Mouse (Mus musculus): Measurements from ENCODE around the gene Acvr1. TPM values are rescaled to one million over a fixed set of nuclear protein-coding genes. Genes with fewer than 3 reads are reported as not detected.

The Acvr1 gene
- polyA plus RNA-seq, 1 experiment from 2014 or later, result 7.0 TPM

DNA sequence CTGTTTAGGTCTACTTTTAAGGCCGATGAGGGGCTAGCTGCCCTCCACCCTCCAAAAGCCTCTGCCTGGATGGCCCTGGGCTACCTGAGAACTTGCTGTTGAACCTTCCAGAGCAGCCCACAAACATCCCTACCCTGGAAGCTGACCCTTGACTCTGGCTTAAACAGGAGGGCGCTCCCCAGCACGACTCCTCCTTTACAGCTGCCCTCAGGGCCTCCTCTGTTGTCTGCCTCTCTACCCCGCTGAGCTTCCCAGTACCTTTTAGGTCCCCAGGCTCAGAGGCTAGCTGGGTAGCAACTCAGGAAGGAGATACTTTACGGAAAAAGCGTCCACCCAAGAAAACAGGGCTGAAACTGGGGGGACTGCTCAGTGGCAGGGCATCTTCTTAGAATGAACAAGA, 15.1 kb downstream of the Acvr1 start:
- no peak overlapping the region for H3K9ac ChIP-seq
- 52% methylated on average over 6 of the region's 6 CpGs for WGBS

DNA sequence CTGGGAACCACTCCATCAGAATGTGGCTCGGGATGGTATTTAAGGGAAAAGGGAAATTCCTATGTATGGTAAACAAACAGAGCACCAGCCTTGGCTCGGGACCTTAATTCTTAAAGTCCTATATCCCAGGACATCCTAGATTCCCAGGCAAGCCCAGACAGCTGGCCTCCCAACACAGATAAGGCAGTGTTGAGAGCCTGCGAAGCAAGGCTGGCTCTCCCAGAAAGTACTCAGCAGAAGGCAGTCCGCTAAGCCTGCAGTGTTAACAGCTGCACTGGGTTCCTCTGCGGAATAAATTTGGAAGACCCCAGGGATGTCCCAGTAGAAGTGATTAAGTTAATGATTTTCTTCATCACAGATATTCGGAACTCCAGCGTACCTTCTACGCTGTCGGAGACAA, 16.5 kb downstream of the Acvr1 start:
- 52% methylated on average over 9 of the region's 9 CpGs for WGBS
- Histone ChIP-seq H3K4me1 (peaks cover 12% of the 10 kb centered on the region; the same call in 1 of the 2 replicates), H3K36me3 (no peaks in the 10 kb centered on the region)

More for the DNA sequence above, 15.1 kb downstream of the Acvr1 start:
- Histone ChIP-seq H3K4me2 (no peak overlapping the region), H3K4me1 (peaks cover 12% of the 10 kb centered on the region; the same call in 1 of the 2 replicates), H3K27me3 (replicated peaks) (no peaks in the 10 kb centered on the region), H3K4me3 (replicated peaks) (no peak overlapping the region), H3K36me3 (no peaks in the 10 kb centered on the region), H3K27ac (no peak overlapping the region), H3K9me3 (no peaks in the 10 kb centered on the region)
- ATAC-seq (ENCODE audit: insufficient read depth, low FRiP score, low read depth), result no peak

DNA sequence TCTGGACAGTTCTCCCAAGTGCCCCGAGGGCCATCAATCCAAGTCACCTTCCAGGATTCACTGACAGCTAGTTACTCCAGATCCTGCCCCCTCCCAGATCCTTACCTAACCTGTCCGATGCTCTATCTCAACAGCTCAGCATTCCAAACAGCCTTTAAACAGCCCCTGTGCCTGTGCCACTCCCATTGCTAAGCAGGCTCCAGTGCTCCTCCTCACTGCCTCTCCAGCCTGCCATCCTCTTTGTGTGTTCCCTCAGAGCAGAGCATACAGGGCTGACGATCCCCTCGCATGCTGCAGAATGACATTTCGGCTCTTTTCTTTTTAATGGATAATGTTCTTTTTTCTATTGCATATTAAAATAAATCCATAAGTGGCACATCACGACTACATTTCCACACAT, 17.0 kb downstream of the Acvr1 start:
- H3K4me2 ChIP-seq, result no peak overlapping the region
- 50% methylated on average over 6 of the region's 6 CpGs for WGBS
- H3K27me3 ChIP-seq (replicated peaks), result no peaks in the 10 kb centered on the region
- no peak overlapping the region for H3K9ac ChIP-seq
- H3K4me3 ChIP-seq (replicated peaks), result no peak overlapping the region
- H3K36me3 ChIP-seq, result no peaks in the 10 kb centered on the region
- H3K27ac ChIP-seq, result no peak overlapping the region
- no peak for ATAC-seq (ENCODE audit: insufficient read depth, low FRiP score, low read depth)
- H3K4me1 ChIP-seq, result peaks cover 12% of the 10 kb centered on the region; the same call in 1 of the 2 replicates
- H3K9me3 ChIP-seq, result no peaks in the 10 kb centered on the region

More for the DNA sequence above, 16.5 kb downstream of the Acvr1 start:
- H3K4me2 ChIP-seq, result no peak overlapping the region
- H3K4me3 ChIP-seq (replicated peaks), result no peak overlapping the region
- H3K27ac ChIP-seq, result no peak overlapping the region
- no peak overlapping the region for H3K9ac ChIP-seq
- no peaks in the 10 kb centered on the region for H3K9me3 ChIP-seq
- ATAC-seq (ENCODE audit: insufficient read depth, low FRiP score, low read depth), result no peak
- no peaks in the 10 kb centered on the region for H3K27me3 ChIP-seq (replicated peaks)

DNA sequence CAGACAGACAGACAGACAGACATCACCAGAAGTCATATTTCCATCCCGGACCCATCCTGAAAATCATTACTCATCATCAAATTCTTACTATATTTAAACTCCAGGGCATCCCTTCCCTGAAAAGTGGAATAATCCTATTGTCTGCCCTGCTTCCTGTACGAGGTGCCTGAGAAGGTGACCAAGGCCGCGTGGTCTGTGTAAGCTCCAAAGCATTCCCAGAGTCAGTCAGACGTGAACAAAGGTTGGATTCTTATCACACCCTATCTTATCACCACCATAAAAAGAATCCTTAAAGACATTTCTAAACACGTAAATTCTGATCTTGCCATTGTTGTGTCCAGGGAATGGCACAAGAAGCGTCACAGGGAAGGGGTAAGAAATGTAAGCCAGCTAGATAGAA, 18.0 kb downstream of the Acvr1 start:
- H3K4me2 ChIP-seq, result no peak overlapping the region
- 60% methylated on average over 7 of the region's 7 CpGs for WGBS
- H3K36me3 ChIP-seq, result no peaks in the 10 kb centered on the region
- no peak; the same call in 1 of the 2 replicates for ATAC-seq (ENCODE audit: insufficient read depth, low FRiP score, low read depth)
- H3K4me3 ChIP-seq (replicated peaks), result no peak overlapping the region
- no peaks in the 10 kb centered on the region for H3K9me3 ChIP-seq
- H3K27me3 ChIP-seq (replicated peaks), result no peaks in the 10 kb centered on the region
- peaks cover 8% of the 10 kb centered on the region; the same call in 1 of the 2 replicates for H3K4me1 ChIP-seq
- H3K27ac ChIP-seq, result no peak overlapping the region
- no peak overlapping the region for H3K9ac ChIP-seq

DNA sequence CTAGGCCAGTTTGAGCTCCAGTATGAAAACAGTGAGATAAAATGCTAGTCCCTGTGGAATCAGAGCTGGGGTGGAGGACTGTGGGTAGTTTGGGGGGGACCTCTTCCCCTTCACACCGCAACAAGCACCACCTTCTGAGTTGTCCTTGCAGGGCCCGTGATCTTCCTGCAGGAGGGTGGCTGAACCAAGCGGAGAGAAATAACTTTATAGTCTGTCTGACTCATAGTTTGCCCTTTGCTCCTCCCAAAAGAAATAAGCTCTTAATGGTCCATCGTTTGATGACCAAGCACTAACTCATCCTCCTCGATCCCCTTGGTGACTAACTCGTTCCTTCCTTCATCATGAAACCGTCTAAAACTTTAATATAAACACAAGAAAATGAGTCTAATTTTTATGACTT, 20.7 kb downstream of the Acvr1 start:
- H3K9me3 ChIP-seq, result no peaks in the 10 kb centered on the region
- no peak for ATAC-seq (ENCODE audit: insufficient read depth, low FRiP score, low read depth)
- 76% methylated on average over 7 of the region's 7 CpGs for WGBS

DNA sequence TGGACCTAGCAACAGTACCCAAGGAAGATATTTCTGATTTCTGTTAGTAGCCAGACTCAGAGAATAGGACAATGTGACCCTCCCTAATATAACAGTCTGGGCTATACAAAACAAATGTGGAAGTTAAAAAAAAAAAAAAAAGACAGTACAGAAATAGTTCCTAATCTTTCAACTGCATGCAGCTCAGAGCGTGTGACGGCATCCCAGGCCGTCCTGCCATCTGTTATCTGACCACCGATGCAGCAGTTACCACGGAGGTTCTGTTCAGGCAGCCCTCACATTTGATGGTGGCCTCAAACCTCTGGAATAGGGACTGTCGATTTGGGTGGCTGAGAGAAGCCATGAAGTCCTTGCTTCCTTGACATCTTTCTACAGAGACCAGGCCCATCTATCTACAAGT, 22.6 kb downstream of the Acvr1 start:
- Histone ChIP-seq H3K9ac (no peak overlapping the region), H3K27ac (no peak overlapping the region), H3K27me3 (replicated peaks) (no peaks in the 10 kb centered on the region), H3K4me1 (peaks cover under 1% of the 10 kb centered on the region; the same call in 1 of the 2 replicates), H3K4me3 (replicated peaks) (no peak overlapping the region), H3K36me3 (no peaks in the 10 kb centered on the region), H3K4me2 (no peak overlapping the region), H3K9me3 (no peaks in the 10 kb centered on the region)
- no peak for ATAC-seq (ENCODE audit: insufficient read depth, low FRiP score, low read depth)
- 76% methylated on average over 6 of the region's 6 CpGs for WGBS

More for the DNA sequence above, 20.7 kb downstream of the Acvr1 start:
- H3K36me3 ChIP-seq, result no peaks in the 10 kb centered on the region
- no peak overlapping the region for H3K4me3 ChIP-seq (replicated peaks)
- no peak overlapping the region for H3K27ac ChIP-seq
- H3K4me2 ChIP-seq, result no peak overlapping the region
- no peak overlapping the region for H3K9ac ChIP-seq
- H3K27me3 ChIP-seq (replicated peaks), result no peaks in the 10 kb centered on the region
- peaks cover 5% of the 10 kb centered on the region; the same call in 1 of the 2 replicates for H3K4me1 ChIP-seq

DNA sequence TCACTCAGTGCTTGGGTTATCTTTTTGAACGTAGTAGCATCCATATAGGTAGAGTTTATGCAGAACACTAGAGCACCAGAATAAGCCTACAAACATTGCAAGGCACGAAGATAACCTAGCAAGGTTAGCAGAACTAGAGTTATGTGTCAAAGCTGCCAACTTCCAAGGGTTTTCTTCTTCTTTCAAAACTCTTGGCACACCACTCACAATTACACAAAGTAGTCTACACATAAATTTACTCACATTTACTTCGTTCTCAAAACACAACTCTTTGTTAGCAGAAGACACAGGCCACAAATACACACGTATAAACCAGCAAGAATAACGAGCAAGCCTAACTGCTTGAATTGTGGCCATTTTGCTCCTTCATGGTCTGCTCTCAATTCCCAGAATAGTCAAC, 23.7 kb downstream of the Acvr1 start:
- H3K27me3 ChIP-seq (replicated peaks), result no peaks in the 10 kb centered on the region
- peaks cover 2% of the 10 kb centered on the region; the same call in 1 of the 2 replicates for H3K4me1 ChIP-seq
- WGBS, result 90% methylated on average over 5 of the region's 5 CpGs
- no peak overlapping the region for H3K27ac ChIP-seq
- H3K4me3 ChIP-seq (replicated peaks), result no peak overlapping the region
- ATAC-seq (ENCODE audit: insufficient read depth, low FRiP score, low read depth), result no peak
- no peaks in the 10 kb centered on the region for H3K9me3 ChIP-seq
- H3K4me2 ChIP-seq, result no peak overlapping the region
- H3K36me3 ChIP-seq, result no peaks in the 10 kb centered on the region
- no peak overlapping the region for H3K9ac ChIP-seq

DNA sequence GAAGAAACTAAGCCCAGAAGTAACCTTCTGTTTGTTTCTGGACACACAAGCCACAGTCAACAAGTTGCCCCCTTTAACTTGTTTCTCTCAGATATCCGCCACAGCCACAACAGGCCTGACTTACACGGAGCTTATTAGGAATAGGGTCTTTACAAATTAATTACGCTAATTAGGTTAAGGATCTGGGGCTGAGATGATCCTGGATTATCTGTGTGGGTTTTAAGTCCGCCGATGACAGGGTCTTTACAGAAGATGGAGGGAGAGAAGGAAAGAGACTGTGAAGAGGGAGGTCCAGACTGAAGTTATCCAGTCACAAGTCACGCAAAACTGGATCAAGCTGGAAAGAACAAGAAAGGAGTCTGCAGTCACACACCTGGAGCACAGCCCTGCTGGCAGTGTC, 28.8 kb downstream of the Acvr1 start:
- Histone ChIP-seq H3K27me3 (replicated peaks) (no peaks in the 10 kb centered on the region), H3K4me2 (no peak overlapping the region), H3K27ac (no peak overlapping the region), H3K9me3 (no peaks in the 10 kb centered on the region), H3K4me3 (replicated peaks) (no peak overlapping the region), H3K4me1 (peaks cover 20% of the 10 kb centered on the region), H3K36me3 (no peaks in the 10 kb centered on the region), H3K9ac (no peak overlapping the region)
- ATAC-seq (ENCODE audit: insufficient read depth, low FRiP score, low read depth), result no peak
- 90% methylated on average over 6 of the region's 6 CpGs for WGBS

DNA sequence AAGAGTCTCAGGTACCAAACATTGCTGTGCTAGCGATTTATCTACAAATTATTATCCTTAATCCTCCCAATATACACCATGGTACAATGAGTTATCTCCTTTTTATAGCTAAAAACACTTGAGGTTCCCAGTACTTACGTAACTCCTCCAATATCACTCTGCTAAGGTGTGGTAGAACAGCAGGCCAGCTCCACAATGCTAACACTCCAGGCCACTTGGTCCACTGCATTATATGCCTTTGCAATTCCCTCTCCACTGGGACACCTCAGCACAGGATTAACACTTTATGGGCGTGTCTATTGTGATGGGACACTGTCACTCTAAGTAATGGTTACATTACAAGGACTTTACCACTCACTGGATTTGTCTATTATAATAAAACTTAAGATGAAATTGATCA, 30.2 kb downstream of the Acvr1 start:
- Histone ChIP-seq H3K27me3 (replicated peaks) (no peaks in the 10 kb centered on the region), H3K9ac (no peak overlapping the region), H3K9me3 (no peaks in the 10 kb centered on the region), H3K4me2 (no peak overlapping the region), H3K4me1 (peaks cover 23% of the 10 kb centered on the region), H3K27ac (no peak overlapping the region), H3K4me3 (replicated peaks) (no peak overlapping the region), H3K36me3 (no peaks in the 10 kb centered on the region)
- WGBS, result 92% methylated on average over 3 of the region's 3 CpGs
- no peak for ATAC-seq (ENCODE audit: insufficient read depth, low FRiP score, low read depth)

DNA sequence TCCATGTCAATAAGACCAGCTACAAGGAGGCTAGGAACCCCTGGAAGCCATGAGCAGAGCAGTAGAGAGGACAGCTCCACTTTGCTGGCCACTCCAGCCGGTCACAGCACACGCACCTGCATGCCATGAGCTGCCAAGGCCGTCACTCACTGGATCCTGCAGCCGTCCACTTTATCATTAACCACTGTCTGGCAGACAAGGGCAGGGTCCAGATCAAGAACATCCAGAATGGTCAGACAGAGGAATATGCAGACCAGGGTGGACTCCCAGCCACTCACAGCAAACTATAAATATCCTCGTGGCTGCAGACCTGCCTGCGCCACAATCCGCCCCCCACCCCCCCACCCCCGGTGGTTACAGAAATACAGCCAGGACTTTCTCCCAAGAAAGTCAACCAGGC, 31.7 kb downstream of the Acvr1 start:
- no peak overlapping the region for H3K4me2 ChIP-seq
- no peaks in the 10 kb centered on the region for H3K36me3 ChIP-seq
- no peak overlapping the region for H3K27ac ChIP-seq
- 74% methylated on average over 8 of the region's 8 CpGs for WGBS
- H3K4me3 ChIP-seq (replicated peaks), result no peak overlapping the region
- no peak for ATAC-seq (ENCODE audit: insufficient read depth, low FRiP score, low read depth)
- H3K4me1 ChIP-seq, result peaks cover 31% of the 10 kb centered on the region
- H3K9me3 ChIP-seq, result no peaks in the 10 kb centered on the region
- no peak overlapping the region for H3K9ac ChIP-seq
- no peaks in the 10 kb centered on the region for H3K27me3 ChIP-seq (replicated peaks)

DNA sequence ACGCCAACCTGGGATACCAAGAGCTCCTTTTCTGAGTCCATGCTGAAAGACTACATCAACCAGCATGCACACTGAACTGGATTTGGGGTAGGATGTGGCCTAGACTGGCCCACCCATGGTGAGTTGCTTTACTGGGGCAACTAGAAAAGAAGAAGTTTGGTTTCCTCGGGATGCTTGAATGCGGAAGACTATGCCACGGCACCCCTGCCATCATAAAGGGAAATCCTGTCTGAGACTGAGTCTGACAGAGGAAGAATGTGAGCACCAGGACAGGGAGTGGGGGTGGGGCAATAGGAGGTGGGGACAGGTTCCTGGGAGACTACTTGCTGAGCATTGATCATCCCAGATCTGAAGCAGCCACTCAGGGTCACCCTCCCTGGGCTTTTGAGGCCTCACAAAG, 32.6 kb downstream of the Acvr1 start:
- Histone ChIP-seq H3K4me3 (replicated peaks) (no peak overlapping the region), H3K4me1 (peaks cover 38% of the 10 kb centered on the region), H3K27ac (peak overlapping the region; percentile 69; the same call in 1 of the 2 replicates), H3K9ac (no peak overlapping the region), H3K9me3 (no peaks in the 10 kb centered on the region), H3K36me3 (no peaks in the 10 kb centered on the region), H3K4me2 (no peak overlapping the region), H3K27me3 (replicated peaks) (no peaks in the 10 kb centered on the region)
- no peak for ATAC-seq (ENCODE audit: insufficient read depth, low FRiP score, low read depth)
- 76% methylated on average over 4 of the region's 4 CpGs for WGBS

DNA sequence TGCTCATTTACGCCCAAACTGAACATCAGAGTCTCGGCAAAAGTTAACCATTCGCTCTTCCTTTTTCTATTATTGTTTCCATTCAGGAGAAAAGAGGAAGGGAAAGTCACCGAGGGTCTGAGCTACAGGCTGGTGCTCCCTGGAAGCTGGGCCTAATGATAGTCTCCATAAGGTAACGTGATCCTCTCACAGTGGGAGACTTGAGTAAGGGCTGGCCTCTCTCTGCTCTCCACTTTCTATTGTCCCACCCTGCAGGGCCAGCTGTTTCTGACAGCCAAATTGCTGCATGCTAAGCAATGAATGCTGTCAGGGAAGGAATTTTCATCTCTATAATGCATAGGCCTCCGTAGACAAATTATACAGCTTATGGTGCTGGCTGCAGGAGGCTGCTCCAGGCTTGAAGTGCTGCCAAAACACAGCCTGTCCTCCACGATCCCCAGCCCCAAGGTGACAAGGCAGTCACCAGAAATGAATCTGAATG, 33.4 kb downstream of the Acvr1 start:
- H3K27me3 ChIP-seq (replicated peaks), result no peaks in the 10 kb centered on the region
- no peaks in the 10 kb centered on the region for H3K36me3 ChIP-seq
- ATAC-seq (ENCODE audit: insufficient read depth, low FRiP score, low read depth), result no peak
- H3K9me3 ChIP-seq, result no peaks in the 10 kb centered on the region
- no peak overlapping the region for H3K9ac ChIP-seq
- peak overlapping the region; percentile 69 for H3K27ac ChIP-seq
- WGBS, result 22% methylated on average over 7 of the region's 7 CpGs
- peaks cover 38% of the 10 kb centered on the region for H3K4me1 ChIP-seq
- no peak overlapping the region for H3K4me2 ChIP-seq
- no peak overlapping the region for H3K4me3 ChIP-seq (replicated peaks)
